Mouse (Mus musculus): ENCODE results near the gene Chpt1. TPM values are rescaled to one million over a fixed set of nuclear protein-coding genes. Genes with fewer than 3 reads are reported as not detected.

Chpt1 gene
- polyA plus RNA-seq, 1 experiment from 2014 or later, result 8.5 TPM

DNA sequence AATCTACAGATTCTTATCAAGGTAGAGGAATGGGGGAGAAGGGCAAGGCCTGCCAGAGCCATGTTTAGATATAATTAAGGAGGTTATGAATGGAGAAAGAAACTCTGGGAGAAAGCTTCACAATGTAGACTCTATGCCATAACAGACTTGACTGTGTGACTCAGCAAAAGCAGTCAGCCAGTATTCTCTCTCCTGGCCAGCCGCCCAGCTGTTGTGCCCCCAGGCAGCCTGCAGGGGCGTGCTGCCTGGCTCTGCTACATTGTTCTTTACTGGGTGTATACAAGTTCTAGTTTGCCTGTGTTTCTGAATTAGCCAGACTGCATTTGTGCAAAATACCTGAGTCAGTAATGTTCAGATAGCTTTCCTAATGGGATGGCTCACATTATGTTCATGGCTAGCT lies 10.6 kb upstream of the Chpt1 start:
- Histone ChIP-seq H3K4me1 (ENCODE audit: control insufficient read depth, insufficient read depth, low read length) (no peaks in the 10 kb centered on the region), H3K27ac (replicated peaks; ENCODE audit: low read depth, low read length) (no peak overlapping the region), H3K9ac (replicated peaks; ENCODE audit: low read length) (no peak overlapping the region), H3K9me3 (ENCODE audit: control insufficient read depth, low read length) (no peaks in the 10 kb centered on the region), H3K4me3 (replicated peaks; ENCODE audit: low read depth, low read length) (no peak overlapping the region), H3K4me2 (ENCODE audit: low read length) (no peak overlapping the region), H3K27me3 (ENCODE audit: control insufficient read depth, insufficient read depth, low read length) (no peaks in the 10 kb centered on the region), H3K36me3 (ENCODE audit: control insufficient read depth, insufficient read depth, low read length) (no peaks in the 10 kb centered on the region)
- ATAC-seq (ENCODE audit: low FRiP score, low TSS enrichment) (no peak), DNase-seq (no peak)
- WGBS, result 58% methylated on average over 2 of the region's 2 CpGs

DNA sequence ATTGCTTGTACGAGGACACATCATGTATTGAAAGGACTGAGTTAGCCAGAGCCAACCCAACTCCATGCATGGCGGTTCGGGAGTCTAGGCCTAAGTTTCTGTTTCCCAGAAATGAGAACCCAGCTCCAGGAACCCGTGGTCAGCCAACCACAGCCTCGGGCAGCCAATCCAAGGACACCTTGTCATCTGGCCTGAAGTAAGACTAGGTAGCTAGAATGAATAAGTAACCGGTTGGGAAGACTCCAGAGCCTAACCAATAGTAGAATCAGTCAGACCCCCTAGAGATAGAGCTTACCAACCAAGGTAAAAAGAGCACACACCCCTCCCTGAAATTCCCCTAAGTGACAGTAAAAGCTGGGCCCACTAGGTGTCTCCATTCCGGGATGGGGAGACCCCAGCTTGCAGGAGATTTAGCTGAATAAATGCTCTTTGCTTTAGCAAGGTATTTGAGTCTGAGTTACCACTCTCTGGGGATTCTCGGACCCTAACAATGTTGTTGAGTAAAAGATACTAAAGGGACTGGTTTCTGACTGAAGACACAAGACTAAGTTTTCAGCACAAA lies 9.8 kb upstream of the Chpt1 start:
- Histone ChIP-seq H3K9me3 (ENCODE audit: control insufficient read depth, low read length) (no peaks in the 10 kb centered on the region), H3K36me3 (ENCODE audit: control insufficient read depth, insufficient read depth, low read length) (no peaks in the 10 kb centered on the region), H3K4me2 (ENCODE audit: low read length) (no peak overlapping the region), H3K27me3 (ENCODE audit: control insufficient read depth, insufficient read depth, low read length) (no peaks in the 10 kb centered on the region), H3K9ac (replicated peaks; ENCODE audit: low read length) (no peak overlapping the region), H3K27ac (replicated peaks; ENCODE audit: low read depth, low read length) (no peak overlapping the region), H3K4me1 (ENCODE audit: control insufficient read depth, insufficient read depth, low read length) (no peaks in the 10 kb centered on the region), H3K4me3 (replicated peaks; ENCODE audit: low read depth, low read length) (no peak overlapping the region)
- ATAC-seq (ENCODE audit: low FRiP score, low TSS enrichment) (no peak), DNase-seq (no peak)
- 71% methylated on average over 8 of the region's 8 CpGs for WGBS

DNA sequence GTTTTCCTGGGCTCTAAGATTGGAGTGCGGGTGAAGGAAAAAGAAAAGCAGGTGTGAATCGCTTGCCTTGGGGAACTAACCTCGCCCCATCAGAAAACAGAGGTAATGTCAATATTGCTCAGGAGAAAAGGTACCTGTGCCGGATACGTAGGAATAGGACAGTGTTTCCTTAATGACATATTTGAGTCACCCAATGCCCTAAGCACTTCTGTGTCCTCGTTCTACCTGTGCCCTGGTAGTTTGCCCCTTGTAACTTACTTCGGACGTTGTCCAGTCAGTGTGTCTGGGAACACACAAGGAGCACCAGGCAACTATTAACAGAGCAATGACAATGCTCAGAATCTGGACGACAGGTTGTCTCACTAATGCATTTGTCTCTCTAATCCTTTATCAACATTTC lies 7.5 kb upstream of the Chpt1 start:
- ATAC-seq (ENCODE audit: low FRiP score, low TSS enrichment) (no peak), DNase-seq (no peak)
- Histone ChIP-seq H3K4me3 (replicated peaks; ENCODE audit: low read depth, low read length) (no peak overlapping the region), H3K36me3 (ENCODE audit: control insufficient read depth, insufficient read depth, low read length) (no peaks in the 10 kb centered on the region), H3K4me1 (ENCODE audit: control insufficient read depth, insufficient read depth, low read length) (no peaks in the 10 kb centered on the region), H3K27me3 (ENCODE audit: control insufficient read depth, insufficient read depth, low read length) (no peaks in the 10 kb centered on the region), H3K4me2 (ENCODE audit: low read length) (no peak overlapping the region), H3K9ac (replicated peaks; ENCODE audit: low read length) (no peak overlapping the region), H3K27ac (replicated peaks; ENCODE audit: low read depth, low read length) (no peak overlapping the region), H3K9me3 (ENCODE audit: control insufficient read depth, low read length) (no peaks in the 10 kb centered on the region)
- 90% methylated on average over 9 of the region's 9 CpGs for WGBS

DNA sequence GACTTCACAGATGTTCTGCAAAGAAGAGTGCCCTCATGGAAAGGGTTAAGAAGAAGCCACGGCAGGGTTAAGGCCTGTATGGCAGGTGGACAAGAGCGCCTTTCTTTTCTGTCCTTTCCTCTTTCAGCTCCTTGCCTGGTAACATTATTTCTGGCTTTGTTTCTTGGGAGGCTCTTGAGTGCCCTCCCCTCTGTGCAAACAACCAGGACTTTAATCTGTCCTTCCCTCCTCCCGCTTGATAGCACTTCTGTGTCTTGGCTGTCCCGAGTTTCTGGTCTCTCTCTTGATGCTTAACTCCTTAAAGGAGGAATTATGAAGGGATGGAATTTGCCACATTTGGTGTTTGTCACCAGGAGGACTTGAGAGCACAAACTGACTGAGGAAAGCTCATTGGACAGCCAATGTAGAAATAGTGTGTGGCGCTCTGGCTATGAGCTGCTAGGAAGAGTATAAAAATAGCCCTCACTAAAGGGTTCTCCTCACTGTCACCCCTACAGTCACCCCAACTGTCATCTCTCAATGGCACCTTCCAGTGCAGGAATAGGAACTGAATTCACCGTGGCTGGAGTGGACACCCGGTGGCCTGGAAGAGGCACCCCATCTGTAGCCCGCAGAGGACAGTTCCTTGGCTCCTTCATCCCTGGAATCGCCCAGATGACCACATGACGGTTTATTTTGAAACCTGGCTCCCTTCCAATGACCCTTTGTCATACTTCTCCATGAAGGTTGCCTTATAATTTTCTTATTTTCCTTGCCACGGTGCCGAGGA lies 6.8 kb upstream of the Chpt1 start:
- Histone ChIP-seq H3K4me3 (replicated peaks; ENCODE audit: low read depth, low read length) (no peak overlapping the region), H3K9ac (replicated peaks; ENCODE audit: low read length) (no peak overlapping the region), H3K9me3 (ENCODE audit: control insufficient read depth, low read length) (no peaks in the 10 kb centered on the region), H3K4me2 (ENCODE audit: low read length) (no peak overlapping the region), H3K4me1 (ENCODE audit: control insufficient read depth, insufficient read depth, low read length) (no peaks in the 10 kb centered on the region), H3K27me3 (ENCODE audit: control insufficient read depth, insufficient read depth, low read length) (no peaks in the 10 kb centered on the region), H3K27ac (replicated peaks; ENCODE audit: low read depth, low read length) (no peak overlapping the region), H3K36me3 (ENCODE audit: control insufficient read depth, insufficient read depth, low read length) (no peaks in the 10 kb centered on the region)
- no peak for ATAC-seq (ENCODE audit: low FRiP score, low TSS enrichment)
- 81% methylated on average over 12 of the region's 12 CpGs for whole genome bisulfite sequencing
- DNase-seq, result no peak

DNA sequence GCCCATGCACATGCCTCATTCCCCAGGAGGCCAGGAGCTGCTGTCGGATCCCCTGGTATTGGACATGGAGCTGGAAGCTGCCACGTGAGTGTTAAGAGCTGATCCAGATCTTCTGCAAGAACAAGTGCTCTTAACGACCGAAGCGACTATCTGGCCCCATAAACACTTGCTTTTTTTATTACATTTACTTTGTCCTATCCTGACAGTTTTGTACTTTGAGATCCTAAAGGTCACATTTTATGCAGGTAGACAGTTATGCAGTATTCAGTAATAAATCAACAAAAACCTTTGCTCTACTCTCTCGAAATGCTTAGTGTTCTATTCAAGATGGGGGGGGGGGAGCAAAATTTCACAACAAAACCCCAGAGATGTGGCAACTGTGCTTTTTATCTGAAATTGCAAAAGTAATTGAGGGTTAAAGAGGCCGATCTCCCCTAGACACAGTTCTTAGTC lies 3.8 kb upstream of the Chpt1 start:
- ATAC-seq (ENCODE audit: low FRiP score, low TSS enrichment) (no peak), DNase-seq (no peak)
- no peak overlapping the region for H3K4me3 ChIP-seq (replicated peaks; ENCODE audit: low read depth, low read length)
- no peaks in the 10 kb centered on the region for H3K27me3 ChIP-seq (ENCODE audit: control insufficient read depth, insufficient read depth, low read length)
- H3K9me3 ChIP-seq (ENCODE audit: control insufficient read depth, low read length), result no peaks in the 10 kb centered on the region
- 88% methylated on average over 7 of the region's 7 CpGs for WGBS
- no peak overlapping the region for H3K27ac ChIP-seq (replicated peaks; ENCODE audit: low read depth, low read length)
- peaks cover 5% of the 10 kb centered on the region for H3K4me1 ChIP-seq (ENCODE audit: control insufficient read depth, insufficient read depth, low read length)
- no peak overlapping the region for H3K9ac ChIP-seq (replicated peaks; ENCODE audit: low read length)
- no peak overlapping the region for H3K4me2 ChIP-seq (ENCODE audit: low read length)
- no peaks in the 10 kb centered on the region for H3K36me3 ChIP-seq (ENCODE audit: control insufficient read depth, insufficient read depth, low read length)

DNA sequence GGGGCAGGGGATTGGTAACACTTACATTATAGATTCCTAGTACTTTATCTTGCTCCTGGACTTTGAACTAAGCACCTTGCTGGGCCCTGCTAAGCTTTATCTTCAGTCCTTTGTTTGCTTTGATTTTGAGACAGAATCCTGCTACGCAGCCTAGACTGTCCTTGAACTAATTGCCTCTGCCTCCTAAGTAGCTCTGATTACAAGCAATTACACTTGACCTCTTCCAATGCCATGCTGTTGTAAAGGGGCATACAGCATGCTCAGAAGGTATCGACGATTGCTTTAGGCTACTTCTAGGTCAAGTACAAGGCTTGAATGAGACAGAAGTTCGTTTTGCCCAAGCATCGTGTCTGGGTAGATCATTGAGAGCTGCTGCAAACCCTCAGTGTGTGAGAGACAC lies 1.4 kb upstream of the Chpt1 start:
- ATAC-seq (ENCODE audit: low FRiP score, low TSS enrichment), result no peak
- 82% methylated on average over 5 of the region's 5 CpGs for WGBS
- Histone ChIP-seq H3K9ac (replicated peaks; ENCODE audit: low read length) (no peak overlapping the region), H3K4me3 (replicated peaks; ENCODE audit: low read depth, low read length) (no peak overlapping the region), H3K9me3 (ENCODE audit: control insufficient read depth, low read length) (no peaks in the 10 kb centered on the region), H3K4me1 (ENCODE audit: control insufficient read depth, insufficient read depth, low read length) (peaks cover 17% of the 10 kb centered on the region), H3K4me2 (ENCODE audit: low read length) (no peak overlapping the region), H3K36me3 (ENCODE audit: control insufficient read depth, insufficient read depth, low read length) (no peaks in the 10 kb centered on the region), H3K27ac (replicated peaks; ENCODE audit: low read depth, low read length) (no peak overlapping the region), H3K27me3 (ENCODE audit: control insufficient read depth, insufficient read depth, low read length) (no peaks in the 10 kb centered on the region)
- no peak for DNase-seq

DNA sequence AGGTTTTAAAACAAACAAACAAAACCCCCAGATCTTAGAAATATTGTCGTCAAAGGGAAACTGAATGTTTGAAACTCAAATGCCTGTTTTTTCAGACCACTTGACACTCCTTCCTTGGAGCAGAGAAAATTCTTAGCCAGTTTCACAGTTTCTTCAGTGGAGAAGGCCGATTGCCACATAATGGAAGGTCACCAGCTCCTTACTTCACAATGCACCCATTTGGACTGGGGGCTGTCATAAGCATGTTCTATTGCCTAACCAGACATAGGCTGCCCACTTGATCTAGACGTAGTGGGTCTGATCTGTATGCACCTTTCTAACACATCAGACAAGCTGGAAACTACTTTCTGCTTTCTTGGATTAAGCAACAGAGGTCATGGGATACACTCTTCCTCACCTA lies 608 bp upstream of the Chpt1 start:
- 46% methylated on average over 3 of the region's 3 CpGs for WGBS
- Histone ChIP-seq H3K27ac (replicated peaks; ENCODE audit: low read depth, low read length) (no peak overlapping the region), H3K4me1 (ENCODE audit: control insufficient read depth, insufficient read depth, low read length) (peaks cover 17% of the 10 kb centered on the region), H3K4me2 (ENCODE audit: low read length) (peak overlapping the region; percentile 70), H3K27me3 (ENCODE audit: control insufficient read depth, insufficient read depth, low read length) (no peaks in the 10 kb centered on the region), H3K4me3 (replicated peaks; ENCODE audit: low read depth, low read length) (no peak overlapping the region), H3K9me3 (ENCODE audit: control insufficient read depth, low read length) (no peaks in the 10 kb centered on the region), H3K36me3 (ENCODE audit: control insufficient read depth, insufficient read depth, low read length) (no peaks in the 10 kb centered on the region), H3K9ac (replicated peaks; ENCODE audit: low read length) (no peak overlapping the region)
- ATAC-seq (ENCODE audit: low FRiP score, low TSS enrichment), result no peak
- DNase-seq, result no peak

DNA sequence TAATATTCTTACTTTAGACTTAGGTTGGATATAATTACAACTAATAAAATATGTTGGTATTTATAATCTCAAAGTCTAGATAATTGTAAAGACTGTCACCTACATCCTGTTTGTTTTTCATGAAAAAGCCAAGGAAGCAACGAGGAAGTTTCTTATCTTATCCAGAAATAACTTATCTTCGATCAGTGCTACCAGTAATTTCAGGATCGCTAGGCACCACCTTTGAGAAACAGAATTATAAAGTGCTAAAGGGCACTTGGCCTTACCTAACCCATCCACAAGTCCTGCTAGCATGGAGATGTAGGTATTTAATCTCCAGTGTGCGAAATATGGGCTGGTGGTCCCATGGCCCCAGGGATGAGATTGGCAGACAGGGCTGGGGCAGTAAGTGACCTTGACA lies 954 bp downstream of the Chpt1 start:
- Histone ChIP-seq H3K4me3 (replicated peaks; ENCODE audit: low read depth, low read length) (peak overlapping the region; percentile 69), H3K4me1 (ENCODE audit: control insufficient read depth, insufficient read depth, low read length) (peaks cover 17% of the 10 kb centered on the region), H3K4me2 (ENCODE audit: low read length) (peak overlapping the region; percentile 70), H3K9me3 (ENCODE audit: control insufficient read depth, low read length) (no peaks in the 10 kb centered on the region), H3K9ac (replicated peaks; ENCODE audit: low read length) (peak overlapping the region; percentile 89), H3K27ac (replicated peaks; ENCODE audit: low read depth, low read length) (peak overlapping the region; percentile 83), H3K27me3 (ENCODE audit: control insufficient read depth, insufficient read depth, low read length) (no peaks in the 10 kb centered on the region), H3K36me3 (ENCODE audit: control insufficient read depth, insufficient read depth, low read length) (no peaks in the 10 kb centered on the region)
- DNase-seq, result no peak
- 53% methylated on average over 4 of the region's 4 CpGs for WGBS
- ATAC-seq (ENCODE audit: low FRiP score, low TSS enrichment), result no peak

Measured in midbrain, embryonic 14.5 days (tissue).